Mouse (Mus musculus) heart, embryonic 15.5 days (tissue): ENCODE data around the gene Mia3. TPM values are rescaled to one million over a fixed set of nuclear protein-coding genes. Genes with fewer than 3 reads are reported as not detected.
"Not testable (repeated sequence)": the region's sequence is repeated elsewhere in the genome, so short reads cannot be mapped to it uniquely, and the experiment has no call there.

ENCODE experiments used
- ATAC-seq: fragments of 200-750 bp; cut with Nextera tagmentation; replicated peaks from 2 replicates; pipeline ENCODE4 v1.8.0; 2017; ENCODE audit warnings: low read depth, moderate TSS enrichment; ENCODE audit not compliant: insufficient number of reproducible peaks, insufficient read depth, low FRiP score
- H3K27ac ChIP-seq: fragments of 300-500 bp; sonication (generic); 2 replicates; pipeline ENCODE4 v1.5.1; 2015; ENCODE audit warnings: mild to moderate bottlenecking, inconsistent platforms
- H3K27me3 ChIP-seq: fragments of 300-500 bp; sonication (generic); 2 replicates; pipeline ENCODE4 v1.6.1; 2015; ENCODE audit warnings: inconsistent platforms
- H3K36me3 ChIP-seq: fragments of 300-500 bp; sonication (generic); 2 replicates; pipeline ENCODE4 v1.6.1; 2015; ENCODE audit warnings: mild to moderate bottlenecking, inconsistent platforms
- H3K4me1 ChIP-seq: fragments of 300-500 bp; sonication (generic); replicated peaks from 2 replicates; pipeline ENCODE4 v1.6.1; 2015; ENCODE audit warnings: inconsistent platforms
- H3K4me2 ChIP-seq: fragments of 300-500 bp; sonication (generic); 2 replicates; pipeline ENCODE4 v1.6.1; 2015; ENCODE audit warnings: inconsistent platforms, mild to moderate bottlenecking, moderate library complexity
- H3K4me3 ChIP-seq: fragments of 300-500 bp; sonication (generic); 2 replicates; pipeline ENCODE4 v1.5.1; 2015; ENCODE audit warnings: mild to moderate bottlenecking, inconsistent platforms
- H3K9ac ChIP-seq: fragments of 300-500 bp; sonication (generic); 2 replicates; pipeline ENCODE4 v1.6.1; 2015; ENCODE audit warnings: mild to moderate bottlenecking, inconsistent platforms
- H3K9me3 ChIP-seq: fragments of 300-500 bp; sonication (generic); replicated peaks from 2 replicates; pipeline ENCODE4 v1.6.1; 2016; ENCODE audit warnings: inconsistent platforms
- WGBS: fragments of 180-500 bp; shearing (Covaris S2); methylation state at CpG from one replicate; pipeline ENCODE4 v1.1.7; 2015; ENCODE audit warnings: mixed read lengths; 5-methylcytosine and 5-hydroxymethylcytosine counted together
- polyA plus RNA-seq: library from polyadenylated mRNA; unstranded; fragments of >200 nt; fragmentation: Nextera tagmentation; extraction: Ambion mirVana; gene quantifications from 2 replicates; pipeline ENCODE4 v1.2.1, GENCODE M21; 2015

Mia3 gene
- polyA plus RNA-seq, 1 experiment from 2014 or later: 65.2 TPM

DNA sequence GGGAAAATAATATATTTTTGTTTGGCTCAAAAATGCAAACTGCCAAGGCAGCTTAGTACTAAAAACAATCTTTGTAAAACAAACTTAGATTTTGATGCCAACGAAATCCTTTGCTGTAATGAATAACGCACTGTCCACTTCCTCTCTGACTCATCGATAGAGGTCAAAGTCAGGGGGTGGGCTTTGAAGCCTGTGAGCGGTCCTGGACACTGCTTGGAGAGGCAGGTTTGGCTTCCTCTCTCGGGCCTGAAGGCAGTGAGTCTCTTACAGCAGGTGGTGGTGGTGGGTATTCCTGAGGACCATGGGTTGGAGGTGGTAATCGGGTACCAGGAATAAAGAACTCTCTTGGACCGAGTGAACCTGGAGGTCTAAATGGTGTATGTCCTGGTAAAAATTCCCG is 42.2 kb downstream of the Mia3 start:
- Histone ChIP-seq H3K36me3 (peaks cover 80% of the 10 kb centered on the region), H3K9me3 (no peaks in the 10 kb centered on the region)
- 87% methylated on average over 8 of the region's 8 CpGs for WGBS

DNA sequence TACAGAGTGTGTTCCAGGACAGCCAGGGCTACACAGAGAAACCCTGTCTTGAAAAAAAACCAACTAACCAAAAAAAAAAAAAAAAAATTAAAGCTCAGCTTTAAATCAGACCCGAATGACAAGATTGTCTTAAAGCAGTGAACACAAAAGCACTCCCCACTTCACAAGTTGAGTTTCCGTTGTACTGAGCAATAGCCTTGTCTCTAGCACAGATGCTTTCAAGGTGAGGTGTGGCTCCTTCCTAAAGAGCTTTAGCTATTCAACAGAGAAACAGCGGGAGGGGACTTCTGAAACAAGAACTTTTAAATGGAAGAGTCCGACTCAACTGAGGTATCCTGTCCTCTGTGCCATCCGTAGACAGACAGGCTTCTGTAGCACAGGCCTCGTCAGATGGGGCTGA is 44.9 kb downstream of the Mia3 start:
- ATAC-seq: no peak
- 94% methylated on average over 6 of the region's 6 CpGs for WGBS
- Histone ChIP-seq H3K9ac (no peak overlapping the region), H3K27me3 (no peaks in the 10 kb centered on the region), H3K4me3 (no peak overlapping the region), H3K9me3 (no peaks in the 10 kb centered on the region), H3K4me1 (no peaks in the 10 kb centered on the region), H3K4me2 (no peak overlapping the region), H3K27ac (no peak overlapping the region), H3K36me3 (peaks cover 68% of the 10 kb centered on the region)

More for the DNA sequence above, 42.2 kb downstream of the Mia3 start:
- H3K9ac ChIP-seq: no peak overlapping the region
- no peak for ATAC-seq
- H3K4me2 ChIP-seq: no peak overlapping the region
- H3K27me3 ChIP-seq: no peaks in the 10 kb centered on the region
- H3K4me1 ChIP-seq: no peaks in the 10 kb centered on the region
- no peak overlapping the region for H3K27ac ChIP-seq
- no peak overlapping the region for H3K4me3 ChIP-seq

DNA sequence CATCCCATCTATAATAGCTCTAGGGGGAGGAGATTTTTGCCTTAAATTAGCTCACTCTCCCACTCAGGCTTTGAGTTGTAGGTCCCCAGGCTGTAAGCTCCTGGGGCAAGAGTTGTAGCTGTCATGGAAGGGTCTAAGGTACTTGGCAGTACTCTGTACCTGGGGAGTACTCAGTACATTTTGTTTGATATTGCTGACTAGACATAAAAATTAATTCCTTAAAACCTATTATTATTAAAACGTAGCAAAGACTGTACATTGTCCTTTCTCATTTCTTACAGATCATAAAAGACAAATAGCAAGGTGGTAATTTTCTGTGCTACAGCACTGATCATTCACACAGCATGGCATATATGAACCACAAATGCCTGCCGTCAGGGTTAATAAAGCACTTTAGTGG is 45.4 kb downstream of the Mia3 start:
- no peaks in the 10 kb centered on the region for H3K27me3 ChIP-seq
- H3K9me3 ChIP-seq: no peaks in the 10 kb centered on the region
- no peak overlapping the region for H3K4me3 ChIP-seq
- H3K36me3 ChIP-seq: peaks cover 65% of the 10 kb centered on the region
- 95% methylated on average over 2 of the region's 2 CpGs for WGBS
- no peak overlapping the region for H3K9ac ChIP-seq
- no peak for ATAC-seq
- no peak overlapping the region for H3K27ac ChIP-seq
- H3K4me2 ChIP-seq: no peak overlapping the region
- no peaks in the 10 kb centered on the region for H3K4me1 ChIP-seq

DNA sequence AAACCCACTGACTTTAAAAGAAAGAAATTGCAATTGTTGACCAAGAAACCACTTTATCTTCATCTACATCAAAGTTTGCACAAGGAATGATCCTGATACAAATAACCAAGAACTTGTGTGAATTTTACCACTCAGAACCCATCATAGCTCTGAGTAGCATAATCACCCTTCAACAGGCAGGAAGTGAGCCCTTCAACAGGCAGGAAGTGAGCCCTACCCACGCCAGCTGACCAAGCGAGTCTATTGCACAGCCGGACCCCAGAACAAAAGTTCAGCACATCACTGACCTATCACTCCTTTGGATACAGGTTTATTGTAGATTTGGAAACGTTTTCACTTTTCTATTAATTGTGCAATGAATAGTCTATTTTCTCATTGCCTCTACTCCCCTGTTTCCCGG is 46.9 kb downstream of the Mia3 start:
- H3K4me1 ChIP-seq, H3K9ac ChIP-seq, H3K4me2 ChIP-seq, H3K4me3 ChIP-seq, H3K27ac ChIP-seq, H3K9me3 ChIP-seq, ATAC-seq, H3K27me3 ChIP-seq: not testable (repeated sequence)
- peaks cover 59% of the 10 kb centered on the region for H3K36me3 ChIP-seq
- WGBS: 85% methylated on average over 5 of the region's 5 CpGs

DNA sequence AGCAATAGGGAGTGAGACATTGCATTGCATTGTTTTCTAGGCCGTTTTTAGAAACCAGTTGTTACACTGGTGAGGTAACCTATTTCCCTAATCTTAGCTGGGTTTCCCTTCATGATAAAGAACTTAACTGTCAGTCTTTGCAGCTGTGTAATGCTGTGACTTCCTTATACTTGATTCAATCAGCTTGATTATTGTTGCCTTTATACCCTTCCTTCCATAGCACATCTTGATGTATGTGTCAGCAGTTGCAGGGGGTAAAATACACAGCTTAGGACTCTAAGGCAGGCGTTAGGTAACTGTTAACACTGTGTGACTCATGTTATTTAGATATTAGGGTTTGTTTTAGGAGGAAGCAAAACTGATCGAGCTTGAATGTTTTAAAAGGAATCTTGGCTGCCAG is 48.6 kb downstream of the Mia3 start:
- Histone ChIP-seq H3K4me1 (no peaks in the 10 kb centered on the region), H3K27me3 (no peaks in the 10 kb centered on the region), H3K9ac (no peak overlapping the region), H3K4me2 (no peak overlapping the region), H3K36me3 (peaks cover 60% of the 10 kb centered on the region), H3K4me3 (no peak overlapping the region), H3K27ac (no peak overlapping the region), H3K9me3 (no peaks in the 10 kb centered on the region)
- ATAC-seq: no peak
- WGBS: 50% methylated on average over 3 of the region's 3 CpGs

DNA sequence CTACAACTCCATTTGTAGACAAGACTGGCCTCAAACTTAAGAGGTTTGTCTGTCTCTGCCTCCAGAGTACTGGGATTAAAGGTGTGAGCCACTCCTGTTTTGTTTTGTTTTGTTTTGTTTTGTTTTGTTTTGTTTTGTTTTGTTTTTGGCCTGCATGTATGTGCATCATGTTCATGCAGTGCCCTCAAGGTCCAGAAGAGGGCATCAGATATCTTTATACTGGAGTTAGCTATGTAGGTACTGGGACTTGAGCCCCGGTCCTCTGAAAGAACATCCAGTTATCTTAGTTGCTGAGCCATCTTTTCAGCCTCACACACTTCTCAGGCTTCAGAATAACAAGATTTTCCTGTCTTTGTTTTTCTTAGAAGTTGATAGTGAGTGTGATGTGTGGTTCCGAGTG is 53.6 kb downstream of the Mia3 start:
- ATAC-seq: no peak
- Histone ChIP-seq H3K27ac (no peak overlapping the region), H3K36me3 (peaks cover 60% of the 10 kb centered on the region), H3K27me3 (no peaks in the 10 kb centered on the region), H3K4me3 (no peak overlapping the region), H3K9ac (no peak overlapping the region), H3K9me3 (no peaks in the 10 kb centered on the region), H3K4me1 (no peaks in the 10 kb centered on the region), H3K4me2 (no peak overlapping the region)
- WGBS: 84% methylated on average over 2 of the region's 2 CpGs

DNA sequence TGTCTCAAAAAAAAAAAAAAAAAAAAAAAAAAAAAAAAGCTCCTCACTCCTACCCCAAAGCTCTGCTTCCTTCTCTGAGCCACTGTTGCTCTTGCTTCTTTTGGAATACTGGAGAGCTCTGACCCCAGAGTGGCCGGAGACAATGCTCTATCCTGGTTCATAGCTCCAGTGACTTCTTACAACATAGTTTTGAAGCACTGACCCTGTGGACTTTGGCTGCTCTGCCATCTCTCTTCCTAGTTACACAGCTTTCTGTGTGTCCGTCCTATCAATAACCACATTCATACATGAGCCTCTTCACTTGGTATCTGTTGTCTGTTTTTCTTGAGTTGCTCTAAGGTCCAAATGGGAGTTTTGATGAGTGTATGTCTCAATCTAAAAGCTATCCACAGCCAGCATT is 57.3 kb downstream of the Mia3 start:
- Histone ChIP-seq H3K36me3 (peaks cover 45% of the 10 kb centered on the region), H3K9ac (no peak overlapping the region), H3K9me3 (no peaks in the 10 kb centered on the region), H3K4me2 (no peak overlapping the region), H3K4me3 (no peak overlapping the region), H3K27ac (no peak overlapping the region), H3K27me3 (no peaks in the 10 kb centered on the region), H3K4me1 (no peaks in the 10 kb centered on the region)
- ATAC-seq: no peak
- 90% methylated on average over 2 of the region's 2 CpGs for WGBS

DNA sequence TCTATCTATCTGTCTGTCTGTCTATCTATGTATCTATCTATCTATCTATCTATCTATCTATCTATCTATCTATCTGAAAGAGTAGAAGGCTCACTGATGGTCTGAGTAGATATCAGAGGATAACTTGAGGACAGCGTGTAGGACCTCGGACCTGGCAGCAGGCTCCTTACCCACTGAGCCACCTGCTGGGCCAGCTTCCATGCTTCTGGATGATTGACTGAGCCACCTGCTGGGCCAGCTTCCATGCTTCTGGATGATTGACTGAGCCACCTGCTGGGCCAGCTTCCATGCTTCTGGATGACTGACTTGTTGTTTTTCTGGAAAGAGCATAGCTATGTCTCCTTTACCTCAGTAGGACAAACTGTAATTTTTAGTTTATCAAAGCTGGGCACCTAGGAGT is 59.8 kb downstream of the Mia3 start:
- H3K9ac ChIP-seq, H3K4me2 ChIP-seq, H3K9me3 ChIP-seq, H3K27ac ChIP-seq, H3K27me3 ChIP-seq, H3K4me3 ChIP-seq, H3K4me1 ChIP-seq, ATAC-seq: not testable (repeated sequence)
- WGBS: 79% methylated on average over 2 of the region's 2 CpGs
- H3K36me3 ChIP-seq: peaks cover 26% of the 10 kb centered on the region

DNA sequence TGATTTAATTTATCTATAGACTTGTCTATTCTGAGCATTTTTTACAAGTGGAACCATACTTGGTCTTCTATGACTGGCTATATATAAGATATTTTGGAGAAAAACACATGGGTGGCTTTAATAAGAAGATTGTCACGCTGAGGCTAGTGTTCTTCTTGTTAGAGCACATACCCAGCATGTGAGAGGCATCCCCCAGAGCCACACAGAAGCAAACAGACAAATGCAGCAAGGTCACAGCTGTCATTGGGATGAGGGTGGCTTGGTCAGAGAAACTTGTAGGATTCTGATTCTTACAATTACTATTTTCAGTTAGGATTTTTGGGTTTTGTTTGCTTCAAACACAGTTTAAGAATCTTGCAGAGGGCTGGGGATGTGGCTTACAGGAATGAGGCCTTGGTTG is 60.9 kb downstream of the Mia3 start:
- Histone ChIP-seq H3K4me3 (no peak overlapping the region), H3K27ac (no peak overlapping the region), H3K4me2 (no peak overlapping the region), H3K4me1 (no peaks in the 10 kb centered on the region), H3K9me3 (no peaks in the 10 kb centered on the region), H3K27me3 (no peaks in the 10 kb centered on the region), H3K36me3 (peaks cover 15% of the 10 kb centered on the region), H3K9ac (no peak overlapping the region)
- no peak for ATAC-seq
- 80% methylated on average over 1 of the region's 1 CpGs for WGBS

DNA sequence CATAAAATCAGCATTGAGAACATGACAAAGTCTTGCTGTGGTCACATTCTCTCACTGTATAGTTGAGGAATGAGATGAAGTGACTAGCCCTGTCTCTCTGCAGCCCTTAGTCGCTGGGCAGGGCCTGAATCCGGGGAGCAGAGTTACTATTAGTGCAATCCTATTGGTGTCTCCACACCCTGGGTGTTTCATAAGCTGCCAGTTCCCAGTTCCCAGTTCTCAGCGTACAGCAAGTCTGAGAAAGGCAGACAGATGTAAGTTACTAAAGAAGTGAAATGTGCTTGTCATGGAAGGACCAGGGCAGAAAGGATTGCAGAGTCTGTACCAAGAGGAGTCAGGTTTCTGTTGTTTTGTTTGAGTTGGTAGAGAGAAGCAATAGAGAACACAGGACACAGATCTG is 61.8 kb downstream of the Mia3 start:
- Histone ChIP-seq H3K27me3 (no peaks in the 10 kb centered on the region), H3K9ac (no peak overlapping the region), H3K36me3 (peaks cover 9% of the 10 kb centered on the region; the same call in 1 of the 2 replicates), H3K4me1 (no peaks in the 10 kb centered on the region), H3K4me2 (no peak overlapping the region), H3K27ac (no peak overlapping the region), H3K9me3 (no peaks in the 10 kb centered on the region), H3K4me3 (no peak overlapping the region)
- ATAC-seq: no peak
- 70% methylated on average over 3 of the region's 3 CpGs for WGBS

DNA sequence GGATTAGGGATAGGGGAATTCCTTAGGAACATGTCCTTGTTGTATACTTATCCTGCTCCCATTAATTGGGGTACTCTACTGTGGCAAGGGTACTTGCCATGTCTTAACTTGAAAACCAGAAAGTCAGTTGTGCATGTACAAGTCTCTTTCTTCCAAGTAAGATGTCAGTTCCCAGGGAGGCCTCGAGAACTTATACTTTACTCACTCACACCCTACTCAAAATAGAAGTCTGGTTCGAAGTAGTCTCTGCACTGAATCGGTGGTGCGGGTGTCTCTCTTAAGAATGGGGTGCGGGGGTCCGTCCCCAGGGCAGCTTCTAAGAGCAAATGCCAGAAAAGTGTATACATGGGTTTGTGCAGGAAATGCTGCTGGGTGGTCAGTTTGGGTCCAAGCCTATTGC is 70.2 kb downstream of the Mia3 start:
- H3K4me3 ChIP-seq: no peak overlapping the region
- H3K4me1 ChIP-seq: no peaks in the 10 kb centered on the region
- 84% methylated on average over 6 of the region's 6 CpGs for WGBS
- no peak overlapping the region for H3K9ac ChIP-seq
- no peaks in the 10 kb centered on the region for H3K27me3 ChIP-seq
- H3K9me3 ChIP-seq: no peaks in the 10 kb centered on the region
- H3K4me2 ChIP-seq: no peak overlapping the region
- no peak overlapping the region for H3K27ac ChIP-seq
- H3K36me3 ChIP-seq: no peaks in the 10 kb centered on the region
- no peak for ATAC-seq

DNA sequence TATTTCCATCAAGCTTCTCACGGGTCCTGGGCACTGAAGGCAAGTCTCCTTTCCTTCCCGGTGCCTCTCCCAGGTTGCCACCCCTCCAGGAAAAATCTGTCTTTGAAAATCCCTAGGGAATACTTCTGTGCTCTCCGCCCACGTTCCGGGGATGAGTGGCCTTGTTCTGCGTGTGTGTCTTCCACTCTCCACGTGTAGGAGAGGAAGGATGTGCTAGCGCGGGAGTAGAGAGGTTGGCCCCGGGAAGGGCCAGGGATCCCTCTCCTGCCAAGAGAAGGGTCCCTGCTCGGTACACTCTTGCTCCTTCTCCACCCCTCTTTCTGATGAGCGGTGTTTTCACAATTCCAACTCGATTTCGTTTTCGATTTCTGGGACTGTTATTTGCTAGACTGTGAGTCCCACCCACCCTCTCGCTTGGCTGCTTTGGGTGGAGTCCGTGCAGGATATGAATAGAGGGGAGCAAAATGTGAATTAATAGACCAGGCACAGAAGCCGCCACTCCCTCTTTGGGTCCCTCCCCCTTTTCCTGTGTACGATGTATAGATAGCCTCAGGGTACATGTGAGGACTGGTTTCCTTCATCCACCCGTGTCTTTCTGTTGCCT is 71.4 kb downstream of the Mia3 start:
- H3K9ac ChIP-seq: peak overlapping the region; percentile 55
- peak overlapping the region; percentile 76 for H3K27ac ChIP-seq
- no peaks in the 10 kb centered on the region for H3K9me3 ChIP-seq
- no peak for ATAC-seq
- whole genome bisulfite sequencing: under 1% methylated on average over 20 of the region's 20 CpGs
- peak overlapping the region; percentile 58 for H3K4me3 ChIP-seq
- peaks cover 6% of the 10 kb centered on the region; the same call in 1 of the 2 replicates for H3K36me3 ChIP-seq
- no peaks in the 10 kb centered on the region for H3K4me1 ChIP-seq
- H3K4me2 ChIP-seq: peak overlapping the region; percentile 63
- no peaks in the 10 kb centered on the region for H3K27me3 ChIP-seq
